Mouse (Mus musculus) spleen, postnatal 4 days (tissue): Measurements from ENCODE around the gene Gpd2.

Experiments used
- DNase-seq, 2 experiments: peaks; one replicate each; pipeline ENCODE4 v3.0.0; 2022; ENCODE audit warnings: low spot score in 2 of 2

The Gpd2 gene

DNA sequence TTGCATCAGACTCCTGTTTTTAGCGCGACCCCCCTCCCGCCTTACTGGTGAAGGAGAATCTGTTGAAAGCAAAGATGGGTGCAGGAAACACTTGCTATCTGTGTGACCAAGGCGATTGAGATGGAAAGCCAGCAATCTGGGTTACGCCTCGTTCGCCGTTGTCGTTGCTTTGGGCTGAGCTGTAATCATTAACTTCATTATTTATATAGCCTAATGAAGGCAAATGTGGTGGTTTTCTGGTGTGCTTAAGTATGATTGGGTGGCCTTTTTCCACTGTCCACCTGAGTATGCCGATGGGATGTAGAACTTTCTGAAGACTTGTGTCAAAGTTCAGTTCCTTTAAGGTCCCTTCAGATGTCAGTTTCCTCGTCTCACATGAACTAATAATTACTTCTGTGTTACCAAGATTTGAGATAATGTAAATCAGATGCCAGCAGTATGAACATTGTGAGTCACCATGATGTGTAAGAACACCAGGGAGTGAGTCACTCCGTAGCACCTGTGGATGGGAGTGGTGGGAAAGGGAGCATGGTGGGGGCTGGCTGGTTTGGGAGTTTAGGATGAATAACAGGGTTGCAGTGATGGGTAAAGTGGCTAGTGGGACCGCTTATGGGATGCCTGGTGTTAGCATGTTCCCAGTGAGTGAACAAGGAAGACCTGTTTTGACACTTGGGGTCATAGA lies 14.3 kb downstream of the Gpd2 start:
- DNase-seq: no peak

DNA sequence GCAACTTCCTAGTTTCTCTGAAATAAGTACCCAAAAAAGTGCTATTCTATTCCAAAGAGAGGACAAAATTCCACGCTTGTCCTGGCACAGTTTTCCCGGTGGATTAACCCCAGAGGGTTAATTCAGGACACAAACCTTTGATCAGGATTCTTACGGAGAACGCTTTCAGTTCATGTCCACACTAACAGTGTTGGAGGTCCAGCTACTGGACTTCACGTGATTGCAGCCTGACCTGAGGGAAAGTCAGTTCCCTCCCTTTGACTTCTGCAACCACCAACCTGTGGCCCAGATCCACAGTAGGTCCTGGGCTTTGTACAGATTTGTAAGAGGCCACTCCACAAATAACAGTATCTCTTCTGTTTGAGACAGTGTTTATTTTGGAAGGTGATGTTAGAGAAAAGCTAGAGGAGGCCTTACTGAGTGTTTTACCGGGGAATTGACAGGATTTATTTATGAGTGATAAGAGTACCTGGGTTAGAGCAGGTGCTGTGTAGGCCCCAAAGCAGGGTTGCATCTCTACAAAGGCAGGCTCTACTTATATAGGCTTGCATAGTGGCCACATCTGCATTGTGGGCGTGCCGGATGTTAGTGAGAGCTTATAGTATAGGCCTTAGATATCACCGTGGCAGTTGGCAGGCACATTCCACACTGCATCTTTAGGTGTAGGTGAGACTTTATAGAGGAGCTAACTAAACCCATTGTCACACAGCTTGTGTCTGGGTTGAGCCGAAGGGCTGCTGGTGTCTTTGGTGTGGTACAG lies 15.3 kb downstream of the Gpd2 start:
- no peak for DNase-seq

DNA sequence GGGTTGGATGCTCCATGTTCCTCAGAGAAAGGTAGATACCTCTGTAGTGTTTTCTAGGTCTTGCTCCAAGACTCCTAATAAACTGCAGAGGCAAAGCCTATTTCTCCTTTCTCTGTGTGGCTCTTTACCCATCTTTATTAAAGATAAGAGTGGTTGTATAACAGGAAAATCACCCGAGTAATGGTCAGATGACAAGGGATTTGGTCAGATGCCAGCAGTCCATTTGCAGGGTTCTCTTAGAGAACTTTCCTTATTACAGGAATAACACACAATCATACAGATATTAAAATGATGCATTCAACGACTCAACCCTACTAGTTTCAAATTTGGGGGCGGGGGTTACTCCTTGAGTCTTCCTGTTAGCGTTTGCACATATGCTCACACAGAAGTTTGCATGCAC lies 16.8 kb downstream of the Gpd2 start:
- no peak for DNase-seq

DNA sequence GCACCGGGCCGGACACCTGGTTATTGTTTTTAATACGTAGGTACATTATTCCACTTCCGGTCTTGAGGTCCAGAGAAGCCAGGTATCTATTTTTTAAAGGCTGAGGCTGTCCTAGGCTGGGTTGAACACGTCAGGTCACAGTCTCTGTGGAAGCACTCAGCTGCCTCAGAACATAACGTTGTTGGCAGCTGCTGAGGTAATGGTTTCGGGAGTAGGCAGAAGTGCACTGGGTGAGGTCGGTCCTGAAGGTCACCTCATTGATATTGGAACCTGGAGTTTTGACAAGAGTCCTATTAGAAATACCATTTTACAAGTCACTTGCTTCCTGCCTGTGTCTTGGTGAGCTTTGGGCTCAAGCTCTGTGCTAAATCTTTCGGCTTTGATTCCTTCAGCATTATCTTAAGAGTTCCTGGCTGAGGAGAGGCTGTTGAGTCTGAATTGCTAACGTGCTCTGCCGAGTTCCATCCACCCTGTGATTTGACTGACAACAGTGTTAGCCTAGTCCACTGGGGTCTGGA lies 17.8 kb downstream of the Gpd2 start:
- no peak for DNase-seq

DNA sequence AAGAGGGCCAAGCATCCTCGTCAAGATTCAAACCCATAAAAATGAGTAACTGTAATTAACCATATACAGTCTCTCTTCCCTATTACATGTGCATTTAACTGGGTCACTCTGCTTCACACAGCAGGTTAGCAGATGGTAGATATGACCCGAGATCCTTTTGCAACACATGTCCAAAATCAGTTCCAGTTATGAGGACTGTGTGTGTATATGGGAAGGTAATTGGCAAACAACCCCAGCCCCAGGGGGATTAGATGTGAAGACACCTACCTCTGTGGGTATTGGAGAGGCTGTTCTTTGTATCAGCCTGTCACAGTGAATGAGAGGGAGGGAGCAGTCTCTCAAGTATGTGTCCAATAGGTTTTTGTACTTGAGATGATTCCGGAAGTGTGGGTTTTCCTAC lies 18.4 kb downstream of the Gpd2 start:
- no peak for DNase-seq

DNA sequence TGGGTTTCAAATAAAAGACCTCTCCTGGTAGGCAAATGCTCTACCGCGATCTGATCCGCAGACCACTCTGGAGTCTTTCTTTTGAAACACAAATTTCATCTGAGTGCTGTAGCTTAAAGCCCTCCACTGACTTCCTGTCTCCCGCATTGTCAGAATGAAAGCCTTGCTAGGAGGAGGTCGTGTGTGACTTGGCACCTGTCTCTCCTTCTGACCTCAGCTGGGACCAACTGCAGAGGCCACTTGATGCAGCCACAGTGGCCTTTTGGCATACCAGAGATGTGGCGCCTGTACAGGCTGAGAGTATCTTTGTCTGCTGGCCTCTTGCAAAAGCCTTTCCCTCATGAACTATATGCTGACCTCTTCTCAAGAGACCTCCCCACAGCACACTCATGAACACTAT lies 19.0 kb downstream of the Gpd2 start:
- no peak for DNase-seq

DNA sequence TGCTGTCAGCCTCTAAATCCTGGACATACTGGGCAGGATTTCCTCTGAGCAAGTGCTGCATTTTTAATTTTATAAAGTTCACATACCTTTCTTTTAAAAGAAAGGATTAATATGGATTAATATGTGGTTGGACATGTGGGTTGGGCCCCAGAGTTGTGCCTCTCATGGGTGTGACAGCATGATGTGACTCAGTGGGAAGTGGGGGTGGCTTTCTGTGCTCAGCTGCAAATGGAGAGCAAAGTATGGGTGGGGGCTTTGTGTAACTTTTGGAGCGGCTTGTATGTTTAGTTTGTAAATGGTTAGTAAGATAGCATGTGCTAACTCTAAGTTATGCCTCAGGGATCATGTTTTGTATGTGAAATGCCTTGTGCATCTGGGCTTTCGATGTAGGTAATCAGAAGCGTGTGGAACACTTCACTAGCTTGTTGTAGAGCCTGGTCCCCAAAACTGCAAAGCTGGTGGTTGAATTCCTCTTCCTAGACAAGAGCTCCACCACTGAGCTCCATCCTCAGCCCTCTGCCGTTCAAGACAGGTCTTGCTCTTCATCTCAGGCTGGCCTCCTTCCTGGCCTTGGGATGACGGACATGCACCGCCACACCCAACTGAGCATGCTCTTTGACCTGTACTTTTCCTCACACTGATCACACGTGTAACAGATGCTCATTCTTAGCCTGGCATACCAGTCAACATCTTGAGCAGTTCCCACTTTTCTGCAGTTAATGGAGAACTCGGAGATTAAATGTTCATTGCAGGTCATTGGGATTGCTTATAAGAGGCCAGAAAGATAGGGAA lies 24.0 kb downstream of the Gpd2 start:
- DNase-seq: no peak

DNA sequence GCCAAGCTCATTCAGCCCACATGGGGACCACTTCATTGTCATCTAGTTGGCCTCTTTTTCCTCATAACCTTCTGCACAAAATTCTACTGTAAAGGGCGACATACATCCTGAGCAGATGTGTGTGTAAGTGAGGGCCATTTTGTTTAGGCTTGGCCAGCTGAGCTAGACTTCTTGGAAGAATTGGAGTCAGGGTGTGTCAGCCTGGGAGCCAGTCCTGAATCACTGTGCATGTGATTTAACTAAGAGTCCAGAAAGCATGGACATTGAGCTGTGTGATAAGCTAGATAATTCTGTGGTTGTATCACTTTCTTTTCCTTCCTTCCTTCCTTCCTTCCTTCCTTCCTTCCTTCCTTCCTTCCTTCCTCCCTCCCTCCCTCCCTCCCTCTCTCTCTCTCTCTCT lies 26.0 kb downstream of the Gpd2 start:
- DNase-seq: no peak

DNA sequence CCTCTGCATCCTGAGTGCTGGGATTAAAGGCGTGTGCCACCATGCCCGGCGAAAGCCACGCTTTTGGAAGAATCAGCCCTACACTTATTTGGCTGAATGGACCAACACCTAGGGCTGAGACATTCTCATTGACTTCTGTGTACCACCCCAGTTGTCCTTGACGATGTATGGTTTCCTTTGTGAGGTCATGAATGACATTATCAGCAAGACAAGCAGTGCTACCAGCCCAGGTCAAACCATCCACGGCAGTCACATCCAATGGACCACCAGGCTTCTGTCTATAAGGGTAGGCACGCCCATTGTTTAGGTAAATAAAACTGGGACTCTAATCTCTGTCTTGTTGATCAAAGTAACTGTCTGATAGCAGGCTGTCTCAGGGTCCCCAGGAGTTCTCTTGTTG lies 27.5 kb downstream of the Gpd2 start:
- DNase-seq: no peak

DNA sequence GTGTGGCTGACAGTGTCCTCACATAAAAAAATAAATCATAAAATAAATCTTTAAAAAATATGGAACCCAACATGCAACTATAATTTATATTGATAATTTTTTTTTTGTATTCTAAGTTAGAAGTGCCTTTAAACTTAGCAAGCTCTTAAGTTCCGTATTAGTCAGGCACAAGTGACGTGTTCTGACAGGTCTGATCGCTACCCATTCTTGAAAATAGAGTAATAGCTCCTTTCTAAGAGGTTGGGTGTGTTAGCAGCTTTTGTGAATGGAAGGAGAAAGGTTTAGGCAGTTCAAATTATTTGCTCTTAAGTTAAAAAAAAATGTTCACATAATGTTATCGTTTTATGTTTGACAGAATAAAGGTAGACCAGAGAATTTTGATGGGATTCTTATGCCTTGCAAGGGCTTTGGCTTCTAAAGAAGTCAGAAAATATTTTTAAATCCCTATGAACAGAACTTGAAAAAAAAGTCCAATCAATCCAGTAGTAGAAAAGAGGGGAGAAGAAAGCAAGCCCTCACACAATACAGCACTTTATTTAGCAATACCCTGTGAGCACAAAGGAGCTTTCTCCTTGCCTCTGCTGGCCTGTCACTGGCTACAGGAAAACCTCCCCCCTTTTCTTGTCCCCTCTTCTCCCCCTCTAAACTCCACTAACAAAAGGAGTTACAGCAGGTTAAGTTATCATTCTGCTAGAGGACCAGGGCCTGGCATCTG lies 29.4 kb downstream of the Gpd2 start:
- no peak for DNase-seq

DNA sequence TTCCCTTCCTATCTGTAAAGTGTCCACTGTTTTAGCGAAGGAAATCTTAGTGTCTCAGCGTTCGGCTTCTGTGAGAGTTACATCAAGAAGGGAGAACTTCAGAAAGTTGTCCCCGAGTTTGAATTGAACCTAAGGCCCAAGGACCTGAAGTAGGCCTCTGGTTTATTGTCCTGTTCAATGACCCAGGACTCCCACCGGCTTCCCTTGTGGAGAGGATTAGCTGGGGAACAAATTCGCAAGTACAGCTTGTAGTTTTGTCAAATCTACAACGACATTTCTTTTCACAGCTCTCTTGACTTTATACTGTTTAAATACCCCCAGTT lies 29.9 kb downstream of the Gpd2 start:
- DNase-seq: no peak

DNA sequence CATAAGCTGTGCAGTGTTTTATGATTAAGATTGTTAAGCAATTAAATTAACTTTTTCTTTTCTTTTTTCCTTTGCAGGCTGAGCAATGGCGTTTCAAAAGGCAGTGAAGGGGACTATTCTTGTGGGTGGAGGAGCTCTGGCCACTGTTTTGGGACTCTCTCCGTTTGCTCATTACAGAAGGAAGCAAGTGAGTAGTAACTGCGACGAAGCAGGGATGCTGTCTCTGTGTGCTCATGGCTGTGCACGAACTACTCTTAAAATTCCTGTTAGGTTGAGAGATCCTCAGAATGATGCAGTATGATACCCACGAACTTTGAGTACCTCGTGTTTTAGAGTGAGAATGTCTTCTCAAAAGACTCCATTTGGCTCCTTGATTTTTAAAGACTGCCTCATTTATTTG lies 30.5 kb downstream of the Gpd2 start:
- no peak for DNase-seq

DNA sequence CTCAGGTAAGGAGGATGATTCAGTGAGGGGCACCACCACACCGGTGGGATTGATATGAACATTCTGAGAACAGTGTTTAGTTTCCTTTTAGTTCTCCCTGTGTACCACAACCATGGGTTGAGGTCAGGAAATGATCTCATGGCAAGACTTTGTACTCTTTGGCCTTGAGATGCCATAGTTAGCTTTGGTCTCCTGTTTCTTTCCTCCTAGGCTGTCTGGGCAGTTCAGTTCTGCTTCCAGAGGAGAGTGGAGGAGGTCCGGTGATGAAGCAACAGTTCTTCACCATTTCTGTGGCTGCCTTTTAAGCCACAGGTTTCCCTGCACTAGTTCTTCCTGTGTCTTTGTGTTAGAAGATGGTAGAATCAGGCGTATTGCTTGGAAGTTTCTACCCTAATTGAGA lies 31.4 kb downstream of the Gpd2 start:
- DNase-seq: no peak

DNA sequence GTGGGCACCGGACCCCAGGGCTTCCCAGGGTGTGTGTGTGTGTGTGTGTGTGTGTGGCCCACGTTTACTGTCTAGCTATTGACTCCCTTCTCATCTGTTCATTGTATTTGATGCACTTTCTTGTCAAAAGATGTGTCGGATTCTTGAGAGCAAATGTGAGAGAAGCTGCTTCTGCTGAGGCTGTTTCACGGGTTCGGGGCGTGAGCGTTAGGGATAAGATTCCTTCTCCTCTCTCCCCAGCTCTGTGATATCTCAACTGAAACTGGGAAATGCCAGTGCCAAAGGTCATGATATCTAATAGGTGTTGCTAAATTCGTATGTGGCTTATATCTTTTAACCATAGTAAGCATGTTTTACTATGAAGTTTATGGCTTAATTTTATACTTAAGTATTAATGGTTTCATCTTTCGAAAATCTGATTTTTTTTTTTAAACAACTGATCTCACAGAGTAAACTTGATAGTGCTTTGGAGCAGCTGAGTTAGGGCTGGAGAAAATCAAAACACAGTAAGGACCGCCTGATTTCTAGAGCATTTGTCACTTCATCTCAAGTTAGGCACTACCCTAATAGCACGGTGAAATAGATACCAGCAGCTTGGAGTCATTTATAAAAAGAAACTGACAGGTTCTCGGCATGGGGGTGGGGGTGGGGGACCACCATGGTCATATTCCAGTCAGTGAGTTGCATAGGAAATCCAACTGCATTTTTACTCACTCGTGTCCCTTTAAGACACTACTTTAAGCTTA lies 32.4 kb downstream of the Gpd2 start:
- DNase-seq: no peak

DNA sequence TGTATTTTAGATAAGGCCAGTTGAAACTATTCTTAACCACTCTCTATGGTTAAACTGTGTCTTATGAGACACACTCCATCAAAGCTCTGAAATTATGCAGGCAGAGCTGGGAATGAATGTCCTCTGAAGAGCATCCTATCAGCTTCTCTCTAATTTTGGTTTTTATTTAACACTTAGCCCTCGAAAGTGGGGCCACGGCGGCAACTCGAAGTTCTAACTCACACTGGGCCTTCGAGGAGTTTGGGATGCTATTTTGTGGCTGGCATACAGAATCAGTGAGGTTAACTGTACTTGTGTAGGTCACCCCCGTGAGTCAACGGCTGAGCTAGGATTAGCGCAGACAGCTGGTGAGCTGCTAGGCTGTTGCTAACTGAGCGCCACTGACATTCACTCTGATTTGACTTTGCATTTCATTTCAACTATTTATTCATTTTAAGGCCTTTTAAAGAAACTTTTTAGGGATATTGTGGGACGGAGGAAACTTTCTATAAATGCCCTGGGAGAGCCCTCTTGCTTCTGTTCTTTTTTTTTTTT lies 42.8 kb downstream of the Gpd2 start:
- DNase-seq: no peak

DNA sequence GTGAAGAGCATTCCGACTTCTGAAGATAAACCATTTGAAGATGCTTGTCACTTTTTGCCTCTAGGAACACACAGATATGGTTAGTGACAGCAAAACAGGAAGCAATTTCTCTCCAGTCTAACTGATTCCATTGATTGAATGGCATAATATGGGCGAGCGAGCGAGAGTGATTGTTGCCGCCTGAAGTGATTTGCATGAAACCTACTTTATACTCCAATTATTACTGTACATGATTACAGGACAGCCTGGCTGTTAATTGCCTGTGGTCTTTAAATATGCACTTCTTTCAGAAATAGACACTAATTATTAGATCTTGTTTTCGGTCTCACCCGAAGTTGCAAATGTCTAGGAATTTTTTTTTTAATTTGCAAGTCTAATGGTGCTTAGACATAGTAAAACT lies 46.4 kb downstream of the Gpd2 start:
- DNase-seq: no peak

DNA sequence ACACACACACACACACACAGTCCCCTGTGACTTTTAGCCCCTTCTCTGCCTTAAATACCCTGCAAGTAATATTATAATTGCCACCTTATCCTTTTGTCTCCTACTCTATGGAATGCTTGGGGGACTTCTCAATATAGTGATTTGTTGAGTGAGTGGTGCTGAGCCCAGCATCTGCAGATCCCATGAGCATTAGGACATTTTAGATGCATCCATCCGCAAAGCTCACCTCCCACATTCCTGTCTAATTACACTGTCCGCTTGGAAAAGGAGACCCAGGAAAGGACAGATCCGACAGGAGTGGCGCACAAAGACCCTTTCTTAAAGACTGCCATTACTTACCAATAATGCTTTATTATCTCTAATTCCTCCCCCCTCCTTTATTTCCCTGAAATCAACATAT lies 47.8 kb downstream of the Gpd2 start:
- DNase-seq: no peak

DNA sequence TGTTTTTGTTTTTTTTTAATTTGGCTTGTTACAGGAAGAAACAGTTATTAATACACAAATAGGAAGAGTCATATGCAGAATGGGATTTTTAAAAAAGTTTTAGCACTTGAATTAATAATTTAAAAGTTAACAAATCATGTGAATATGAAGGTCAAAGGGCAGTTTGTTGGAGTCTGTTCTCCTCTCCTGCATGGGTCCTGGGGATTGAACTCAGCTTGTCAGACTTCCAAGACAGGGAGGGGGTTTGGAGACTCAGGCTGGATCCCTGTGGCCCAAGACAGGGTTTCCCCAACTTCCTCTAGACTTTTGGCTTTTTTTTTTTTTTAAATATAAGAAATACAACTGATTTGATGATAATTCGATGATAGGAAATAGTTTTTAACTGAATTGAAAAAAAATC lies 50.6 kb downstream of the Gpd2 start:
- no peak for DNase-seq

DNA sequence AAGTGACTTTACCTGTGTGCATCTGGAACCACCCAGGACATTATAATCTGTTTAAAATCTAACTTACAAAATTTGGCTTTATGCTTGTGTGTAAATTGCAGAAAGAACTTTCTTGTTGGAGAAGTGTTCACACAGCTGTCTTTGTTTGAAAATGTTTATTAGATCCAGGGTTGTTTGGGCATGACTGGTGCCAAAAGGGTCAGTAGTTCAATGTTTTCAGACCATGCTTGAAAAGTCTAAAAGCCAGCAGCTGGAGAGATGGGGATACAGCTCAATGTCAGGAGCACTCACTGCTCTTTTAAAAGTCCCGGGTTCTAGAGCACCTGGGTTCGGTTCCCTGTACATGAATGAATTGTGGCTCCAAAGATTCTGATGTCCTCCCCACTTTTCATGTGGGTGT lies 56.1 kb downstream of the Gpd2 start:
- no peak for DNase-seq

DNA sequence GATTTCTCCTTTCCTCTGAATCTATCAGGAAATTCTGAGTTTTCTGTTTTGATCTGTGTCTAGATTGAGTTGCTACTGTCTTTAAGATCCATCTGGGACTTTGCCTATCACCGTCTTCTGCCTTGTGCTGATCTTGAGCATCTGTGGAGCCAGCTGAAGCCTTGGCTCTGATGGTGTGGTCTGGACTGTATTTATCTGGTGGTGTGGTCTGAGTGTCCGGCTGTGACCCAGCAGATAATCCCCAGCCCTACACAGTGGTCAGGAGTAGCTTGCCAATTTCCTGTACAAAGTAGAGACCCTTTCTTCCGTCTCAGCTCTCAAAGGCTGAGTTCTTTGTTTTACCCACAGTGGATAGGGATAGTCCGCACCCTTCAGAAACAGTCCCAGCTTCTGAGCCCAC lies 58.6 kb downstream of the Gpd2 start:
- no peak for DNase-seq

DNA sequence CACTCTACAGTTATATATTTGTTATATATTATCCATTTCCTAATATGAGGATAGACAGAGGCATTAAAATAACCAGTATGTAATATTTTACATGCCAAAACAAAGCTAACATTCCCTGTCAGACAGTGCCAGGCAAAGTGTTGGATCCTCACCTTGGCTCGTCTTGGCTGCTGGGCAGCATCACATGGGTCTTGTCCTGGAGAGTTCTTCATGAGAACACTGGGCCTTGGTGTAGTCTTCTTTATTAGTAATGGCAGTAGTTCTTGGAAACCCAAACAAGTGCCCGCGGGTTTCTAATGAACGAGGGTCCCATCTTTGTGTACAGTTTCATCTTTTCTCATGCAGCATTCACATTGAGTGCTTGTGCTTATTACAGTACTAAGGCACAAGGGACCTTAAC lies 59.8 kb downstream of the Gpd2 start:
- DNase-seq: no peak
